Mouse (Mus musculus): ENCODE data around the gene Sgsh.

DNA sequence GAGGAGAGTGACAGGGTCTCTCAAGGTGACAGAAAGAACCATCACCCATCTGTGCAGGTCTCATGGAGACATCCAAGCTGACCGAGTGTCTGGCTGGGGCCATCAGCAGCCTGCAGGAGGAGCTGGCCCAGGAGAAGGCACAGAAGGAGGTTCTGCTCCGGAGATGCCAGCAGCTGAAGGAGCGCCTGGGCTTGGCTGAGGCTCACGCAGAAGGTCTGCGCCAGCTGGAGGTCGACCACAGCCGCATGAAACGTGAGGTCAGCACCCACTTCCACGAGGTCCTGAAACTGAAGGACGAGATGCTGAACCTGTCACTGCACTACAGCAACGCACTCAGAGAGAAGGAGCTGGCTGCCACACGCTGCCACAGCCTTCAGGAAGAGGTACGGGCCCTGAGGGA lies 32.8 kb downstream of the Sgsh start:
- TF ChIP-seq GATA1 (IDR thresholded peaks at IDR 0.05; ENCODE audit: borderline replicate concordance, low read length) (no peak), FLI1 (IDR thresholded peaks at IDR 0.05; ENCODE audit: low read length) (no peak)
